Mouse (Mus musculus) natural killer cell, adult 2 months (primary cell): ENCODE measurements around the gene Pde11a.
A peak's percentile ranks its signal among the peaks of the same experiment; 100 is the strongest.
"Not testable (repeated sequence)": the region's sequence is repeated elsewhere in the genome, so short reads cannot be mapped to it uniquely, and the experiment has no call there.

Experiments used
- DNase-seq, 2 experiments: peaks; one replicate each; pipeline ENCODE4 v3.0.0; 2022; ENCODE audit warnings: low spot score in 2 of 2

Gene Pde11a

DNA sequence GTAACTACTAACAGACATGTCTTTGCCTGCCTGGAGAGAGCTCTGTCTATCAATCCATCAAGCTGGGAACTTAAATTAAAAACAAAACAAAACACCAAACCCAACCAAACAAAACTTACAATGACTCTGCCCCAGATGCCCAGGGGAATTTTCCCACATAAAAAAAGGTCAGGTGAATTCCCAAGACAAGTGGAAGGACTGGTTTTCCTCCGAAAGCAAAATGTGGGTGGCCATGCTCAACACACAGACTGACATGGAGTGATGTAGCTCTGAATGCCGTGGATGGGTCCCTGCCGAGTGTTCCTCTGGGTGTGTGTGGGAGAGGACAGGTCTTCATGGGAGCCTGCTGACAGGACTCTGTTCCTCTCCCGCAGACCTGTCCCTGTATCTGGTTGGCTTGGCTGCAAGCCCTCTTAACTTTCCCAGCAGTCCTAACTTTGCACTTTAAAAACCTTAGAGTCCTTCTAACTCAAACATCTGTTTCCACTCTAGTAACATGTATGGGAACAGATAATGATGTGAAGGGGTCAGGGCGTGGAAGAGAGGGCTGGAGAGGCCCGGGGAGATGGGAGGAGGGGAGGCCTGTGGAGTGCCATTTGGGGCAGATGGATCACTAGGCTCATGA is 346.9 kb downstream of the Pde11a start:
- DNase-seq: no peak

DNA sequence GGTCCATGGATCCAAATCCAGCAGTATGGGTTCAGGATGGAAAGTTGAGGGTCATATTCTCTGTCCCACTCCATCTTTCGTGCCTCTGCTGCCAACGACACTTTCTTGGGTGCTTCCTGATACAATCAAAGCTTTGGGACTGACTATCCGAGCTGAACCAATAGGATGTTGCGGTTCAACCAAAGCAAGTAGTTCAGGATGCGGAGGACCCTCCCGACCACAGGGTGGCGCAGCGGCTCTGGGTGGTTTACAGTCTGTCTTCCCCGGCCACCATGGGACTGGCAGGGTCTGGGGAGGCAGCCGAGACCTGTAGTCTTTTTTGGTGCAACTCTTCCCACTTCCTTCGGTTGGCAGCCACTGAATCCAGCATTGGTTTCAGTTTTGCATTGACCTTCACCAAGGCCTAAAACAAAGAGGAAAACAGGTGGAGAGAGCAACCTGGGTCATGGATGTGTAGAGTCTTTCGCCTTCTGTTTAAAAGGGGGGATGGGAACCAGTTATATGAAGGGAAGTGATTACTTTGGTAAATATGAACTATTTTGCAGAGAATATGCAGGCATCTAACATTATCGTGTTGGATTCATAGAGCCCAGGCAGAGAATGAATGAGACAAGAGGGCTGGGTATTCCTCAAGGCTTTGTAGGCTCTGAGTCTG is 347.6 kb downstream of the Pde11a start:
- DNase-seq: peak; percentile 35 to 56

DNA sequence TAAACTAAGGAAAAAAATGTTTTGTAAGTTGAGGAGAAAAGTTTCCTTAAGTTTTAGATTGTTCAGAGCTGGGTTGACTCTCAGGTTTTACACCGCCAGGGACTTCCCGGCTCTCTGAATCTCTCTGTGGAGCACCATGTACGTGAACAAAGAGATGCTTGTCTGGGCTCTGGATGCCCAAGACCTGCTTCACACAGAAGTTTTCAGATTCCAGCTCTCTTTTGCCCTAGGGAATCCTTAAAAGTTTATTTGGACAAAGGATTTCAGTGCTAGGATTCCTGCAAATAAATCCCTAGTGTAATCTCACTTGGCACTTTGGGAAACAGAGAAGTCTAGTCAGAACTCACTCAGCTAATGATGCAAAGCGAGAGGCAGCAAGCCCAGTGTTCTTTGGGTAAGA is 348.9 kb downstream of the Pde11a start:
- no peak for DNase-seq

DNA sequence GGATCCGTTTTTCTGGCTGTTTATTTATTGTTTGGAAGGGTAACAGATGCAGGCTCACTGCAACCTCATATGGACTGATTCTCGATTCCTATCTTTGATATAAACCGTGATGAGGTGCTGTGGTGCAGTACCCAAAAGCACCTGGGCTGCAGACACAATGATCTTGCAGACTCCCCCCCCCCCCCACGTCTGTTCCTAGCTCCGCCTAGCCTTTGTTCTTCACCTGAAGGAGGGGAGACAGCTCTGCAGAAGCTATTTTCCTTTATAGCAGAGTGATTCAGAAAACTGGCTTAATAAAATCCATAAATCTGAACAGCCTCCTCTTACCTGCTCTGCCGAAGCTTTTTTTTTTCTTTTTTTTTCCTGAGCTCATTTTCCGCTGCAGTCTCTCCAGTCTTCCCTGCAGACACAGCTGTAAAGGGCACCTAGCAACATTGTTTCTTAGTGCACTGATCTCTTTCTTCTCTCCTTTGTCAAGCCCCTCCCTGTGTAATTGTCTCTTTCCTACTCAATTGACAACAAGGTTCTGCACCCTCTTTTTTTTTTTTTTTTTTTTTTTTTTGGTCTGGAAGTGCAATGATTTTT is 349.7 kb downstream of the Pde11a start:
- no peak for DNase-seq

DNA sequence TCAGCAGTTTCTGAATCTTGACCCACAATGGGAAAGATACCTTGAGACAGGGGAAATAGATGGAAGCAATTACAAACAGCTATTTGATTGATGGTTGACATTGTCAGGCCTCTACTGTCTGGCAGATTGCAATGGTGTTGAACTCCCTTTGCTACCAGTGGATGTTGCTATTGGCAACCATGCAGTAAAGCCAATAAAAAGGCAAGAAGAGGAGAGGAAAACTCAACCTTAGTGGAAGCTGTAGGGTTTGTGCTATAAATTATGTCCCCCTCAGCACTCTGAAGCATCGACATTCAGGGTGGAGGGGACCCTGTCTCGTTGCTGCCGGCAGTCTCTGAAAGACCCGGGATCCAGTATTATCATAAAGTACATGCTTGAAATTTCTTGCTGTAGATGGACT is 350.2 kb downstream of the Pde11a start:
- DNase-seq: no peak

DNA sequence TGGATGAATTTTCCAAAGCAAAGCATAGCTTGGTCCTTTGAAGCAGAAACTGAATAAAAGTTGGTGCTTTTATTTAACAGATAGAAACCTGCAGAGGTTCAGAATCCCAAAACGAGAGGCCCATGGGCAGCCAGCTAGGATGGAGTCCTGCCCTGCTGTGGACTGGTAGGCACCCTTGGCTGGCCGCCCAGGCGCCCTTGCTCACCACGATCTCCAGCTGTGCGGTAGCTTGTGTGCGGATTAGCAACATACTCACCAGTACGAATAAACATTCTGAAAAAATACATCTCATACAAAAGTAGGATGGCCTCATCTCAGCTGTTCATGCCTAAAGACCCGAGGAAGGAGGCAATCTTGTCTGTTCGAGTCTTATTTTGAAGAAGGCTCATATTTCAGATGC is 350.8 kb downstream of the Pde11a start:
- no peak for DNase-seq

DNA sequence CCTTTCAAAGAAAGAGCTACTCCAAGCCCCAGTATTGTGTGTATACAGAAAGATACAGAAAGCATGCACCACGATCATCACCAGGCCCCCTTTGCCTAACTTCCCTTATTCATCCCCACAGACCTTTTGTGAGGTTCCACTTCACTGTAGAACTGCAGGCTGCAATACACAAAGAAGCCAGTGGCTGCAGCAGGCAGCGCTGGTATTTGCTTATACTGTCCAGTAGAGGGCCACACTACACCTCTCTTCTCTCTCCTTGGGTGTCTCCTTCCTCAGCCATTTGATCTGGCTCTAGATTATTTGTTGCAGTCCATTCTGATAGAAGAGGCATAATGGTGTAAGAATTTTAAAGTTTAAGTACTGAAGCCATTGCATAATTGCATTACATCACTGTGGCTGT is 353.4 kb downstream of the Pde11a start:
- peak; percentile 42 to 58 for DNase-seq

DNA sequence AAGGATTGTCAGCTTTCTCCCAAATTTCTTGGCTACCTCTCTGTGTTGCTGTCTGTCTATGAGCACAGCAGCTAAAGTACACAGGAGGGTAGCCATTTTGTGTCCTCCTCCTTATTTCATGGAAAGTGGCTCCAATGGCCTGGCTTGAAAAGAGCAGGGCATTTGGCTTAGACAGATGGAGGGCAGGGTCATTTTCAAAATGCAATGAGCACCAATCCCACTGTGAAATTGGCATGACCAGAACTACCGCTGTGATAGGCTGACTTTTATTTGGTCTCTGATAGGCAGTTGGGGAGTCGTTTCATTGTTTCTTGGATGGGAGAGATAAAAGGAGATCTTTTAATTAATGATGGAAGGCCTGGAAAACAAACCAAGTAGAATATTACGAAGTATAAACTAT is 354.7 kb downstream of the Pde11a start:
- DNase-seq: no peak

DNA sequence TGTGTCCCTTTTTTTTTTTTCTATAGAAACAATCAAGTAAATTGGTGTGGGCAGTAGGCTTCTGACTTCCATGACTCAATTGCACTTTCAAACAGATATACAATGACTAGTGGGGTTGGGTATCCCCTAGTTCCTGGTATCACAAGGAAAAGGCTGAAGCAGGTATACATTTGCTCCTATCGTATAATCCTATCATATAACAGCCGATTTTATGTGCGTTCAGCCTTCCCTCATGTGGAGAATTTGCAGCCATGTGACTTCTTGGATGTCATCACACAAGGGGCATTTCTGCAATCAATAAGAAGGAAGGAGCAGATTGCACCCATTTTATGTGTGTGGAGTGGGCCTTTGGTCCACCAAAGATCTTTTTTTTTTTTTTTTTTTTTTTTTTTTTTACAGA is 355.5 kb downstream of the Pde11a start:
- DNase-seq: no peak

DNA sequence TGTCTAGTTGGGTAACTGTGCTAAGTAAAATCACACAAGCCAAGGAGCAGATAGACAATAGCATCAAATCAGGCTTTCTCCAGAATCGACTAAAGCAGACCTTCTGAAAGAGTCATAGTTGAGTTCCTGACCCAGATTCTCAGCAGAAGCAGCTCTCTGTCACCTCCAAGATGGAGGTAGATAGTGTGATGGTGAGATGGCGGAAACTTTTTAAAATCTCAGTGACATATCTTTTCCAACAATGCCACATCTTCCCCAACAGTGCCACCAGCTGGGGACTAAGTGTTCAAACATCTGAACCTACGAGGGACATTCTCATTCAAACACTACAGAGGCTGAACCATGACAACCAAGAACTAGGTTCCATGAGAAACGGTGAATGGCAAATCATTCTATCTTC is 355.9 kb downstream of the Pde11a start:
- no peak for DNase-seq

DNA sequence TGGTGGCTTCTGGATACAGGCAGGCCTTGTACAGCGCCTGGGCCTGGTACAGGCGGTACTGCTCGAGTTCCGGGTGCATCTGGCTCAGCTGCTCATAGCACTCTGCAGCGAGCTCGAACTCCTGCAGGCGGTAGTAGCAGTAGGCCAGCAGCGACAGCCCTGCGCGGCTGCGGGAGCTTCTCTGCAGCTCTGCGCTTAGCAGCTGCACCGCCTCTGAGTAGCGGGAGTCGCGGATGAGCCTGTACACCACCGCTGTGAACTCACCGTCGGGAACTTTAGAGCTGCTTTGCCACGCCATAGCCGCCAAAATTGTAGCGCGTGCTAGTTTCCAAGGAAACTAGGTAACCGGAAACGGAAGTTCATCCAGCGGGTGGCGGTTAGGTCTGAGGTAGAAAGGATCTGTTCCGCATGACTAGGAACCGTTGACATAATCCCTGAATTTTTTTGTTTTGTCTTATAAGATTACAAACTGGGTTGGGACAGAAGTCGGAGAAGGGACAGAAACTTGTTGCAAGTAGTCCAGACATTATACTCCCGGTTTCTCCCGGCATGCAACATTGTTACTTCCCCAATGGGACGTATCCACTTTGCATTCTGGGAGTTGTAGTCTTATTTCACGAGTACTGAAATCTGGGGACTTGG is 357.0 kb downstream of the Pde11a start, which contains the start of gene Ttc30a1:
Gene Ttc30a1, minus strand, starts transcription at position 528 of the 642 bp plus-strand sequence.
- DNase-seq: peak; percentile 62

DNA sequence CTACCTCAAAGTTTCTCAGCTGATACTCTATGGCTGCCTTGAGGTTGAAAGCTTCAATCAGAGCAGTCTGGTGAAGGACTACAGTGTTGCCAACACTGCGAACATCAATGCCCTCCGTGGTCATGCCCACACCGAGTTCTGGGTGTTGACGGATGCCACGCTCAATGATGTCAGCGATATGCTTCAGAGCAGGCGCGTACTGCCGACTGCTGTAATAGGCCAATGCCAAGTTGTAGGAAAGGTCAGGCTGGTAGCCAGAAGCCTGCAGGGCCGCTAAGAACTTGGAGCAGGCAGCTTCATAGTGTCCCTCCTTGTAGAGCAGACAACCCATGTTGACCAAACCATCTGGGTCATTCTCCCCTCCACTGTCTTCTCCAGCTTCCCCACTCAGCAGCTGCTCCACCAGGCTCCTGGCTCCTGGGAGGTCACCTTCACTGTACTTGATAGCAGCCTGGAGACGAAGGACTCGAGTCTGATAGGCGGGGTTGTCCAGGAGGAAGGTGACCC is 357.6 kb downstream of the Pde11a start:
- DNase-seq: not testable (repeated sequence)

DNA sequence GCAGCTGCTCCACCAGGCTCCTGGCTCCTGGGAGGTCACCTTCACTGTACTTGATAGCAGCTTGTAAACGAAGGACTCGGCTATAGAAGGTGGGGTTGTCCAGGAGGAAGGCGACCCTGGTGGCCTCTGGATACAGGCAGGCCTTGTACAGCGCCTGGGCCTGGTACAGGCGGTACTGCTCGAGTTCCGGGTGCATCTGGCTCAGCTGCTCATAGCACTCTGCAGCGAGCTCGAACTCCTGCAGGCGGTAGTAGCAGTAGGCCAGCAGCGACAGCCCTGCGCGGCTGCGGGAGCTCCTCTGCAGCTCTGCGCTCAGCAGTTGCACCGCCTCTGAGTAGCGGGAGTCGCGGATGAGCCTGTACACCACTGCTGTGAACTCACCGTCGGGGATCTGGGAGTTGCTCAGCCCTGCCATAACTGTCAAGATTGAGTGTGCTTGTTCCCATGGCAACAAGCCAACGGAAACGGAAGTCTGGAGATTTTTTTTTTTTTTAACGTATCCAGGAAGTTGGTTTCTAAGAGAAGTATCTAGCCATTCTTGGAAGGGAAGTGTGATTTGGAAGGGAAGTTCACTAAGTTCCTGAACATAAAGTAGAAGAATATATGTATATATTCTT is 360.7 kb downstream of the Pde11a start, which contains the start of gene Ttc30a2:
Gene Ttc30a2, minus strand, starts transcription at position 419 of the 617 bp plus-strand sequence.
- DNase-seq: peak; percentile 28 to 29

DNA sequence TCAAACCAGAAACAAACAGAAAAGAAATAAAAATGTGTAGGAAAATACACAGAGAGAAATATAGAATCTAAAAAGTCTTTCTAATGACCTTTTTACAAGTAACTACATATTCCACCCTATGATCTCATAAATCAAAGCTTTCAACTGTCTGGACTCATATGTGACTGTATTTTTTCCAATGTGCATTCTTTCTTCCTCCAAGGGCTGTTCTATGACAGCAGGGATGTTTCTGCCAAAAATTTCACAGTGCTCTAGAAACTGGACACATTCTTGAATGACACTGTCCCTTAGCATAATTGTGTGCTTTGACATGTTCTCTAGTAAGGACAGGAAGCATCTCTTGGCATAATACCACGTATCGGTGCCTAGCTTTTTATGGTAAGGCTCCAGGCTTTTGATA is 362.5 kb downstream of the Pde11a start:
- not testable (repeated sequence) for DNase-seq

DNA sequence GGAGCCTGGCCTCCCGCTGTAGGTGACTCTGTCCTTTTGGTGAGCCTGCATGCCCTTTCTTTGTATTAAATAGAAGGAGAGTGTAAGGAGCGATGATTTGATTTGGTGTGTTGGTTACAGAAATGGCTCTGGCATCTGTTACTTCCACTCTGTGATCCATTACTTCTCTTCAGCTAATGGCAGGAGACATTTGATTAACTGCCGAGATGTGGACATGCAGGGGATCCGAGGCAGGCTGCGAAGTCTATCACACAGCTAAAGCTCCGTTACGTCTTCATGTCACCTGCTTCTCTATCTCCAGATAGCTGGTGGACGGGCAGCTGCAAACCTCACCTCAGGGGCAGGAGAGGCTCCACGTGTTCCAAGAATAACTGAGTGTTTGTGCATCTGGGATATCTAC is 364.4 kb downstream of the Pde11a start:
- DNase-seq: no peak

DNA sequence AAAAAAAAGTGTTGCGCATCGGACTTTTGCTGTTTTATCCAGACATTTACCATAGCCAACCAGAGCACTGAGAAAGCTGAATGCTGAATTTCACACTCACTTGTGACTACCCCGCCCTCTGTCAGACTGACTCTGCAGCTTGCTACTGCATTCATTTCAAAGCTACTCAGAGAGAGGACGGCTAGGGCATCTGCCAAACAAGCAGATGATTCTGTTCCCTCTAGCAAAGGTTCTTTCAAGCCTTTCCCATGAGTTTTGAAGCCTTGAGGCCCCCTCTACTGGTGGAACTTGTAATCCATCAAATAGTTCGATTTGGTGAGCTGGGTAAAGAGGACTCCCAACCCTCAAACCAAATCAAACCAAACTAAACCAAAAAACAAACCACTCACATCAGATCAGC is 373.6 kb downstream of the Pde11a start:
- peak; percentile 28 to 42 for DNase-seq

DNA sequence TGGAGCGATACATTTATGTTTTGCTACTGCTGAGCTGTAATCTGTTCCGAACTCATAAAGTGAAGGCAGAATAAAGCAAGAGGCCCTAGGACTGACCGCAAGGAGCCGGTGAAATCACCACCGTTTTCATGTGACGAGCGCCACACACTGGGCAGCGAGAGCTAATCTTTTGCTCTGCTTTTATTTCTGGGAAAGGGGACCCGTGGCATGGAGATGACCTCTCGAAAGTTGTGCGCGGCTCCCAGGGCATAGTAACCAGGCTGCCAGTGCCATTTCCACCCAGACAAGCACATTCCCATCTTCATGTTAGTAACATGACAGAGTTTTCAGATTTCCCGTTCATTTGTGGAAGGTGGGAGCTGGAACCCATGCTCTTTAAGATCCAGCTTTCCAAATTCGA is 374.1 kb downstream of the Pde11a start:
- peak; percentile 20 to 22 for DNase-seq

DNA sequence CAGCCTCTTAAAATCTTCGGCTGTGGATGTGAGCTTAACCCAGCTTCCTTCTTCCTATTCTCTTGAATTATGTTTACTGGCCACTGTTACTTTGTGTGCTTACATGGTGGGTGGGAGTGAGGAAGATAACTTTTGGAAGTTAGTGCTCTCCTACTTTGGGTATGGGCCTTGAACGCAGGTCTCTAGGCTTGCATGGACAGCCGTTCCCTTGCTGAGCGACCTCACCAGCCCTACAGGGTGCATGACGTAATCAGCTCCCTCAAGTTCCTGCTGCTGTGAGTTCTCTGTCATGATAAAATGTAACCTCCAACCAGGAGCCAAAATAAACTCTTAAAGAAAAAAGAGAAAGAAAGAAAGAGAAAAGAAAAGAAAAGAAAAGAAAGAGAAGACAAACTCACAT is 374.5 kb downstream of the Pde11a start:
- no peak for DNase-seq

DNA sequence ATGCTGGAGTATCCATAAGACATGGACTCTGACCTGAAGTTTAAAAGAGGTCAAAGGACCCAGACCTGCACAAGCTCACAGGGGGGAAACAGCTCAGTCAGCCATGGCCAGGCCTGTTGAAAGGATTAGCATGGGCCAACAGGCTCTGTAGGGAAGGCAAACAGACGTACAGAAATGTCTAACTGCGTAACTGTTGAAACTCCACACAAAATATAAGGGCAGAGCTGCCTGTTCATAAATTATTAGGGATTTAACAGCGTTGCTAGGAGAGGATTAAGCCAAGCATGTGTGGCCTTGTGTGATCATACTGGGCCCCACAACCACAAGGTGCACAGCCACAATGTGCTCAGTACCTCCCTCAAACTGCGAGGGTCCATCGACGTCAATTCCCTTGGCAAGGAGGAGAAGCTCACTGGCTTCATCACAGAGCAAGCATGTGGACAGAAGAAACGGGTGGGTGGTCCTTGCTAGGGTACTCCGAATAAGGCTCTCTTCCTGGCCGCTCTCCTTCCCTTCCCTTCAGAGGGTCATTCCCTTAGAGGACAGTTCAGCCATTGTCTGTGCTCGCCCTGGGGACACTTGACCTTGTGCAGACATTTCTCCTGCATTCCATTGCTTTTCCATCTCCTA is 375.2 kb downstream of the Pde11a start:
- DNase-seq: no peak

DNA sequence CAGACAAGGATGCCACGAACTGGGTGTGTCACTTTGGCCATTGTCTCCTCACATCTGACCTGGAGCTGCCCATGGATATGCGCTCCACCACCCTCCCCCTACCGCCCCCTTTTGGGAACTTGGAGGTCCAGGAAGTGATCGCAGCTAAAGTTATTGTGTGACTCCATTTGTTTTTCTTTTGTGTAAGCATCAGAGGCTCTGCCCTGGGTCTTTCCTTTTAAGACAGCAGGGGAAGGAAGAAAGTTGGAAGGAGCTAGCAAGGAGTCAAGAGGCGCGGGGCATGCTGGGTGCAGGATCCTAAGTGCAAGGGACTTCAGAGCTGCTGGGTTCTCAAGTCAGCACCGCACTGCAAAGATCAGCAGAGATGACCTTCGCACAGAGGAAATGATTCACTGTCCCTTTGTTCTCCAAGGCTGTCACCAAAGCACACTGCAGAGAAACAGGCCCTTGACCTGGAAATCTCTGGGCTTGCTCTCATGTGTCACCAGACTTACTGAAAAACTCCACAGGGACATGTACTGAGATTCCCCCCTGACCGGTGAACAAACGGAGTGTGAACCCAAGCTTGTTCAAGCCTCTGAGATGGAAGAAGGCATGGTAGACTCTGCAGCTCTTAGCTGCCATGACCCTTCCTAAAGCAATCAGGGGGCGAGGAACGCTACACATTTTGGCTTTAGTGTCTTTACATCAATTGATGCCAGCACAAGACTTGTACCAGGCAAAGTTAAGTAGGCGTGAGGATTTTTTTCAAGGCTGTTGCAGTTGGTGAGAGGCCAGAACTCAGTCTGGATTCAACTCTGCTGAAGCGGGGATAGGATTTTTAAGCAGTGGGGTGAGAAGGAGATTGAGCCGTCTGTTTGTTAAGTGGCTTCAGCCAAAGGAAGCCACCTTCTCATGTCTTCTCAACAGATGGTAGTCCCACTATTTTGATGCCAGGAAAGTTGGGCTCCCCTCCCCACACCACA is 377.9 kb downstream of the Pde11a start:
- DNase-seq: no peak
